Mouse (Mus musculus): ENCODE results near the gene Pars2.

GRCm38 (mm10) chr4:106678442-106679118 is 27.7 kb downstream of the Pars2 start, which contains the start of gene Ttc4:
- TF ChIP-seq POLR2A (IDR thresholded peaks at IDR 0.05; ENCODE audit: insufficient read depth, low read depth, low read length) (peak; percentile 83), EP300 (IDR thresholded peaks at IDR 0.05; ENCODE audit: insufficient read depth, low read depth, low read length) (peak; percentile 67; the same call in 1 of the 2 replicates)
